Mouse (Mus musculus) MEL (cell line): ENCODE results near the gene Hat1. TPM values are rescaled to one million over a fixed set of nuclear protein-coding genes. Genes with fewer than 3 reads are reported as not detected.

ENCODE experiments used
- DNase-seq: peaks from one replicate; pipeline ENCODE4 v3.0.0; 2011; ENCODE audit warnings: low read depth, low spot score
- H3K27ac ChIP-seq: 2 replicates; pipeline ENCODE4 v1.5.1; 2012; ENCODE audit warnings: low read depth, mild to moderate bottlenecking, control low read depth, low read length, moderate library complexity; ENCODE audit not compliant: control insufficient read depth
- H3K27me3 ChIP-seq, 2 experiments: fragments of 150-350 bp in 1 of 2; sonication (generic) in 1 of 2; 2 replicates each; pipeline ENCODE4 v1.6.1; 2012; ENCODE audit warnings: low read length in 2 of 2, mild to moderate bottlenecking in 2 of 2, improper control_type of control experiment in 1 of 2, moderate library complexity in 1 of 2; ENCODE audit not compliant: insufficient read depth in 2 of 2, control insufficient read depth in 1 of 2
- H3K36me3 ChIP-seq, 2 experiments: 2 replicates each; pipeline ENCODE4 v1.6.1; 2012 to 2014; ENCODE audit warnings: low read length in 2 of 2, improper control_type of control experiment in 1 of 2, inconsistent platforms in 1 of 2, mild to moderate bottlenecking in 1 of 2; ENCODE audit not compliant: insufficient read depth in 2 of 2, control insufficient read depth in 1 of 2
- H3K4me1 ChIP-seq, 2 experiments: fragments of 150-350 bp in 1 of 2; sonication (generic) in 1 of 2; 2 replicates each; pipeline ENCODE4 v1.6.1; 2012; ENCODE audit warnings: low read length in 2 of 2, improper control_type of control experiment in 1 of 2, mild to moderate bottlenecking in 1 of 2; ENCODE audit not compliant: insufficient read depth in 2 of 2, control insufficient read depth in 1 of 2
- H3K4me3 ChIP-seq, 2 experiments: fragments of 150-350 bp in 1 of 2; sonication (generic) in 1 of 2; 2 replicates each; pipeline ENCODE4 v1.5.1; 2012; ENCODE audit warnings: low read depth in 2 of 2, low read length in 2 of 2, mild to moderate bottlenecking in 2 of 2, moderate library complexity in 2 of 2, control low read depth in 1 of 2, improper control_type of control experiment in 1 of 2; ENCODE audit not compliant: control insufficient read depth in 1 of 2, insufficient read depth in 1 of 2
- H3K79me2 ChIP-seq: 2 replicates; pipeline ENCODE4 v1.6.1; 2012; ENCODE audit warnings: mild to moderate bottlenecking, low read length, moderate library complexity; ENCODE audit not compliant: control insufficient read depth, poor library complexity, insufficient read depth
- H3K9ac ChIP-seq: 2 replicates; pipeline ENCODE4 v1.6.1; 2012; ENCODE audit warnings: low read depth, mild to moderate bottlenecking, control low read depth, low read length, moderate library complexity; ENCODE audit not compliant: control insufficient read depth, poor library complexity, severe bottlenecking
- H3K9me3 ChIP-seq: fragments of 150-350 bp; sonication (generic); replicated peaks from 2 replicates; pipeline ENCODE4 v1.6.1; 2012; ENCODE audit warnings: mild to moderate bottlenecking, low read length, improper control_type of control experiment, moderate library complexity; ENCODE audit not compliant: insufficient read depth
- GATA1 ChIP-seq: IDR thresholded peaks from 2 replicates; pipeline ENCODE4 v1.6.1; 2011; ENCODE audit warnings: low read depth, low read length, improper control_type of control experiment
- HCFC1 ChIP-seq: IDR thresholded peaks from 2 replicates; pipeline ENCODE4 v1.6.1; 2012; ENCODE audit warnings: low read depth, mild to moderate bottlenecking, inconsistent platforms, low read length, improper control_type of control experiment, moderate library complexity
- JUND ChIP-seq: IDR thresholded peaks from 2 replicates; pipeline ENCODE4 v1.6.1; 2011; ENCODE audit warnings: low read depth, mild to moderate bottlenecking, improper control_type of control experiment, low read length
- KAT2A ChIP-seq: conservative IDR thresholded peaks from 2 replicates; pipeline ENCODE4 v1.6.1; 2012; ENCODE audit warnings: low read depth, low read length, improper control_type of control experiment, inconsistent platforms
- MAFK ChIP-seq: IDR thresholded peaks from 2 replicates; pipeline ENCODE4 v1.6.1; 2011; ENCODE audit warnings: low read depth, mild to moderate bottlenecking, low read length, improper control_type of control experiment, borderline replicate concordance
- MAX ChIP-seq: IDR thresholded peaks from 2 replicates; pipeline ENCODE4 v1.6.1; 2011; ENCODE audit warnings: low read length, improper control_type of control experiment
- MAZ ChIP-seq: IDR thresholded peaks from 2 replicates; pipeline ENCODE4 v1.6.1; 2012; ENCODE audit warnings: low read depth, mild to moderate bottlenecking, inconsistent platforms, low read length, improper control_type of control experiment
- MYB ChIP-seq: IDR thresholded peaks from 2 replicates; pipeline ENCODE4 v1.6.1; 2011; ENCODE audit warnings: mild to moderate bottlenecking, low read depth, low read length, improper control_type of control experiment
- MYC ChIP-seq: IDR thresholded peaks from 2 replicates; pipeline ENCODE4 v1.6.1; 2011; ENCODE audit warnings: low read depth, mild to moderate bottlenecking, low read length, improper control_type of control experiment, moderate library complexity
- NRF1 ChIP-seq: IDR thresholded peaks from 2 replicates; pipeline ENCODE4 v1.6.1; 2014; ENCODE audit warnings: low read depth, mild to moderate bottlenecking, inconsistent platforms, low read length, improper control_type of control experiment, moderate library complexity; ENCODE audit not compliant: poor library complexity, insufficient read depth, severe bottlenecking
- POLR2A ChIP-seq, 2 experiments: IDR thresholded peaks; 2 replicates each; pipeline ENCODE4 v1.6.1; 2011 to 2012; ENCODE audit warnings: low read length in 2 of 2, mild to moderate bottlenecking in 2 of 2, control low read depth in 1 of 2, improper control_type of control experiment in 1 of 2, low read depth in 1 of 2, moderate library complexity in 1 of 2; ENCODE audit not compliant: control insufficient read depth in 1 of 2, insufficient read depth in 1 of 2, poor library complexity in 1 of 2
- POLR2AphosphoS2 ChIP-seq: IDR thresholded peaks from 2 replicates; pipeline ENCODE4 v1.6.1; 2011; ENCODE audit warnings: low read length, improper control_type of control experiment
- RAD21 ChIP-seq: IDR thresholded peaks from 2 replicates; pipeline ENCODE4 v1.6.1; 2011; ENCODE audit warnings: mild to moderate bottlenecking, low read depth, low read length, improper control_type of control experiment
- RCOR1 ChIP-seq: IDR thresholded peaks from 2 replicates; pipeline ENCODE4 v1.6.1; 2012; ENCODE audit warnings: low read depth, mild to moderate bottlenecking, inconsistent platforms, low read length, improper control_type of control experiment
- UBTF ChIP-seq: IDR thresholded peaks from 2 replicates; pipeline ENCODE4 v1.6.1; 2012; ENCODE audit warnings: low read depth, mild to moderate bottlenecking, inconsistent platforms, low read length, improper control_type of control experiment, moderate library complexity, borderline replicate concordance; ENCODE audit not compliant: insufficient read depth
- USF1 ChIP-seq: IDR thresholded peaks from 2 replicates; pipeline ENCODE4 v1.6.1; 2014; ENCODE audit warnings: low read depth, mild to moderate bottlenecking, inconsistent platforms, low read length, improper control_type of control experiment, moderate library complexity
- USF2 ChIP-seq, 2 experiments: IDR thresholded peaks; 2 replicates each; pipeline ENCODE4 v1.6.1; 2011 to 2012; ENCODE audit warnings: improper control_type of control experiment in 2 of 2, low read length in 2 of 2, borderline replicate concordance in 1 of 2, inconsistent platforms in 1 of 2, low read depth in 1 of 2, mild to moderate bottlenecking in 1 of 2; ENCODE audit not compliant: insufficient read depth in 1 of 2
- ZMIZ1 ChIP-seq: IDR thresholded peaks from 2 replicates; pipeline ENCODE4 v1.6.1; 2012; ENCODE audit warnings: low read depth, mild to moderate bottlenecking, inconsistent platforms, low read length, improper control_type of control experiment, moderate library complexity
- ZNF384 ChIP-seq: IDR thresholded peaks from 2 replicates; pipeline ENCODE4 v1.6.1; 2012; ENCODE audit warnings: low read depth, mild to moderate bottlenecking, inconsistent platforms, low read length, improper control_type of control experiment
- polyA plus RNA-seq, 2 experiments: library from polyadenylated mRNA; stranded (reverse) in 1 of 2; unstranded in 1 of 2; fragments of >175 nt in 1 of 2; fragments of >200 nt in 1 of 2; gene quantifications; 2 replicates each; pipeline versions ENCODE4 v1.2.1 to v1.2.4; 2012; ENCODE audit warnings: low replicate concordance in 2 of 2, low read depth in 1 of 2; ENCODE audit not compliant: insufficient read length in 2 of 2, insufficient read depth in 1 of 2, missing spikeins in 1 of 2
- total RNA-seq: library from RNA; depleted of rRNA; stranded (reverse); fragments of 300-350 nt; gene quantifications from 2 replicates; pipeline ENCODE4 v1.2.3, GENCODE M21; 2012

Hat1 gene
- total and polyA plus RNA-seq, 3 experiments = 167 TPM; not detected in 1

DNA sequence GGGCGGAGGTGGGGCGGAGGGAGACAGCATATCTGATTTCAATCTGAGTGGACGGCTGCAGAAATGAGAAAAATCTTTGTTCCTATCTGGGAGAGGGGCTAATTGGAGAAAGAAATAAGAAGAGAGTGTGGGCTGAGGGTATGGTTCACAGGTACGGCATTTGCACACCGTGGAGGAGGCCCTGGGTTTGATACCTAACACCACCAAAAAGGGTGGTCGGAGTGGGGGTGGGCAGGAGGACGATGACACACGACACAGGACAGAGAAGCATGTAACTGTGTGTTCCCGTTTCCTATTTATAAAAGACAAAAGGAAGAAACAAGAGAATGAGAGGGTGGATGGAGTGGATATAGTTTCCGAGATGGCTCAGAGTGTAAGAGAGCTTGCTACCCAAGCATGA, 41.6 kb upstream of the Hat1 start:
- H3K4me1 ChIP-seq = no peaks in the 10 kb centered on the region
- H3K27me3 ChIP-seq = no peaks in the 10 kb centered on the region
- no peak for TF ChIP-seq POLR2A (IDR thresholded peaks at IDR 0.05; ENCODE audit: control insufficient read depth in 1 of 2, insufficient read depth in 1 of 2, low read depth in 1 of 2, low read length in 2 of 2, poor library complexity in 1 of 2)
- TF ChIP-seq ZNF384 = no peak
- TF ChIP-seq KAT2A = no peak
- TF ChIP-seq ZMIZ1 = no peak
- TF ChIP-seq RCOR1 = no peak
- TF ChIP-seq USF2 (IDR thresholded peaks at IDR 0.05; ENCODE audit: borderline replicate concordance in 1 of 2, insufficient read depth in 1 of 2, low read depth in 1 of 2, low read length in 2 of 2) = no peak
- TF ChIP-seq MAFK = no peak
- TF ChIP-seq JUND = no peak
- no peak for TF ChIP-seq MYB
- TF ChIP-seq MAX = no peak
- no peak for TF ChIP-seq UBTF
- no peak for TF ChIP-seq NRF1
- no peak for TF ChIP-seq MYC
- no peak for TF ChIP-seq POLR2AphosphoS2
- TF ChIP-seq MAZ = no peak
- TF ChIP-seq HCFC1 = no peak
- TF ChIP-seq GATA1 = no peak
- no peak for TF ChIP-seq USF1
- H3K27ac ChIP-seq = no peak overlapping the region
- no peaks in the 10 kb centered on the region for H3K9me3 ChIP-seq
- no peak for DNase-seq
- no peaks in the 10 kb centered on the region for H3K79me2 ChIP-seq
- no peak overlapping the region for H3K4me3 ChIP-seq
- no peak overlapping the region for H3K9ac ChIP-seq
- H3K36me3 ChIP-seq = no peaks in the 10 kb centered on the region; a peak in 1 of 4 replicates

DNA sequence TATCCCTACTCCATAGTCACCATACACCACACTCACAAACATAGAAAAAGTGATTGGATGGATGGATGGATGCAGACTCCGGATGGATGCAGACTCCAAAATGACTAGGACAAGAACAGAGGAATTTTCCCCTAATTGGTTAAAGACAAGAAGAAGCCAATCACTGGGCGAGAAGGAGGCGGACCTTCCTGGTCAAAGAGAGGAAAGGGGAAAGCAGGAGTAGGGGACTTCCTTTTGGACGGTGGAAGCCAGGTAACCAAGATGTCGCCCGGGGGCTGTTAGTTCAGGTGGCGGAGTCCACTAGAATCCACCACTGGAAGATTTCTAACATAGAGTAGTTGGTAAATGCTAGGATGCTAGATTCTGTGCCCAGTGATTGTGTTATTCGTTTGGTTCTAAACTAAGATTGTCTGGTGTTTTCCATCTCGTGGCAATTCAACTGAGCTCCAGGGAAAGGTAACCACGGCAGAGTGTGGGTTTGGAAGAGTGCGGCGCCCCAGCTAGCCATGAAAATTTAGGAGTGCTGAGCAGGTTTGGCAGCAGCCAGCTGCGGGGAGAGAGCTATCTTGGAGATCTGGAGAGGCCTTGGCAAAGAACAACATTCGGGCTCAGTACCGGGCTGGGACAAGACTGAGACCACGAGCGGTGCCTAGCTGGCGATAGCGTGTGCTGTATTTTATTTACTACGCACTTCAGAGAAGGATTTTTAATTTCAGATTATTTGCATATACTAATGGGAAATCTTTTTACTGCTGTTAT, 40.8 kb upstream of the Hat1 start:
- no peak for DNase-seq
- Histone ChIP-seq H3K27me3 (no peaks in the 10 kb centered on the region), H3K79me2 (no peaks in the 10 kb centered on the region), H3K9ac (no peak overlapping the region), H3K4me3 (no peak overlapping the region), H3K4me1 (no peaks in the 10 kb centered on the region), H3K36me3 (no peaks in the 10 kb centered on the region; a peak in 1 of 4 replicates), H3K9me3 (no peaks in the 10 kb centered on the region), H3K27ac (no peak overlapping the region)
- no peak for TF ChIP-seq POLR2A (IDR thresholded peaks at IDR 0.05; ENCODE audit: control insufficient read depth in 1 of 2, insufficient read depth in 1 of 2, low read depth in 1 of 2, low read length in 2 of 2, poor library complexity in 1 of 2)
- no peak for TF ChIP-seq MYB
- no peak for TF ChIP-seq RAD21
